Mouse (Mus musculus) cerebellum, adult 2 months (tissue): ENCODE measurements around the gene Isca2.

Experiments
- CTCF ChIP-seq: fragments of 200-500 bp; IDR thresholded peaks from 2 replicates; pipeline ENCODE4 v1.5.1; 2011; ENCODE audit warnings: low read depth, mild to moderate bottlenecking, control low read depth, low read length, moderate library complexity, borderline replicate concordance; ENCODE audit not compliant: insufficient read depth
- POLR2A ChIP-seq: fragments of 200-500 bp; IDR thresholded peaks from 2 replicates; pipeline ENCODE4 v1.6.1; 2011; ENCODE audit warnings: low read length, control low read depth, borderline replicate concordance; ENCODE audit not compliant: insufficient read depth

DNA sequence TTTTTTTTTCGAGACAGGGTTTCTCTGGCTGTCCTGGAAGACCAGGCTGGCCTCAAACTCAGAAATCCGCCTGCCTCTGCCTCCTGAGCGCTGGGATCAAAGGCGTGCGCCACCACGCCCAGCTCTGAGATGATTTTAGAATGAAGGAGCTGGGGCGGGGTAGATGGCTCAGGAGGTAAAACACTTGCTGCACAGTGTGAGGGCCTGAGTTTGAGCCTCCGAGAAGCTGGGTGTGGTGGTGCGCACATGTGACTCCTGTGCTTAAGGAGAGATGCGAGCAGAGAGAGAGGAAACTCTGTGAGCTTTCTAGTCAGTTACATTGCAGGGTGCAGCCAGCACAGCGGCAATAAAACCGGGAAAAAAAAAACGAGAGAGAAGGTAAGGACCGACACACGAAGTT, 7.5 kb upstream of the Isca2 start:
- TF ChIP-seq CTCF (no peak), POLR2A (no peak)
